Mouse (Mus musculus) ovary, postnatal 14 days (tissue): ENCODE data around the gene Wdr60.

Source experiments
- DNase-seq: peaks from one replicate; pipeline ENCODE4 v3.0.0; 2022; ENCODE audit warnings: low spot score

The Wdr60 gene

DNA sequence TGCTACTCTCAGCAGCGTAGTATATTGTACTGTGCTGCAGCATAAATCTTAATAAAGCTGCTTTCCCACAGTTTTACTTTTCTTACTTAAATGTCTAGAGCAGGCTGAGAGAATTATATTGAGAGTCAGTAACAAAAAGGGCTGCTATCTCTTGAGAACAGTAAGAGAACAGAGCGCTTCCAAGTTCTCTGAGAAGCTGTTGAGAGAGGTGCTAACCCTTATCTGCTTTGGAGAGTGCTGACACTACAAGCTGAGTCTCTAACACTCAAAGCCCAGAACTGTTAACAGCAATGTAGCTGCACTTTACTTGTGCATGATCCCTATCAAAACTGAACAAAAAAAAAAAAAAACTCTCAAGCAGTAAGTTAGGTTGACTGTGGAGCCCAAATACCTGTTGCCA lies 2.5 kb upstream of the Wdr60 start:
- no peak for DNase-seq

DNA sequence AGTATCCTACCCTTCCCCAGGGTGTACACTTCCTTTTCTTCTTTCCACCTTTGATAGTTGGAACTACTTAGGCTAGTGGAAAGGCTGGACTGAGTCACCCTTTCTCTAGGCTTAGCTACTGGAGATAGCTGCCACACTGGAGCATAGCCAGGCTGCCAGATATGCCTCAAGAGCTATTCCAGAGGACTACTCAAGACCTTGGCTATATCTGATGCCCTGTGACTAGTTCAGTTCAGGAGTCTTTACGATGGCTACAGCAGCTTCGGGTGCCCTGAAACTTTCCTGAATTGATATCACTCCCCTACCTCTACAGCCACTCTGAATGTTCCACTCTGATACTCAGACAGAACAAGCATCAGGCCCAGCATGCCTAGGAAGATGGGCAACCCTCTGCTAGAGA lies 1.9 kb upstream of the Wdr60 start:
- no peak for DNase-seq

DNA sequence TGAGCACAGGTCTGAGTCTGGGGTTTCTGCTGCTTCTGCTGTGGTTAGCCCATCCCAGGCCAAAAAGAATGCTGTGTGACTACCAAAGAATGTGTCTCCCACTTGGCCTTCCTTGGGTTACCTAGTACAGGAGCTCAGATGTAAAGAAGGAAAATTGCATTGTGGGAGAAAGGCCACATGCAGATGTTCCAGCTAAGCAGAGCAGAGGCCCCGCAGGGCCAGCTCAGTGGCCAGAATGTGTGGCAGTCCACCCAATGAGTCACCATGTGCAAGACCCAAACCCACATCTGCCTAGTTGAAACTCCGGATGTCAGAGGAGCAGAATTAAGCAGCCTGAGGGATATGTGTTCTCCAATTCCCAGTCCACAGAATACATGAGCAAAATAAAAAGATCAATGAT lies 4.5 kb downstream of the Wdr60 start:
- no peak for DNase-seq

DNA sequence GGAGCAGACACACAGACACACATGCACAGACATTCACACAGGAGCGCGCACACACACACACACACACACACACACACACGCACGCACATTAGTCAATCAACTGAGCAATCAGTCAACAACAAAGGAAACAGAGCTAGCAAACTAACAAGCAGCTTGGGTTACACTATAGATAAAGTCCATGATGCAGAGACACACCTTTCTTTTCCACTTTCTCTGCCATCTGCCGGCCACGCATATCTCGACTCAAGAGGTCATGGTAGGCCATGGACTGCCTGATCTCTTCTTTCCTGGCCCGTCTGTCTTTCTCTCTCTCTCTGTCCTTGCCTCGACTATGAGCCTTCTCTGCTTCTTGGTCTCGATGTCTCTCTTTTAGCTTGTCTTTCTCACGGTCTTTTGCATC lies 7.2 kb downstream of the Wdr60 start:
- DNase-seq: no peak

DNA sequence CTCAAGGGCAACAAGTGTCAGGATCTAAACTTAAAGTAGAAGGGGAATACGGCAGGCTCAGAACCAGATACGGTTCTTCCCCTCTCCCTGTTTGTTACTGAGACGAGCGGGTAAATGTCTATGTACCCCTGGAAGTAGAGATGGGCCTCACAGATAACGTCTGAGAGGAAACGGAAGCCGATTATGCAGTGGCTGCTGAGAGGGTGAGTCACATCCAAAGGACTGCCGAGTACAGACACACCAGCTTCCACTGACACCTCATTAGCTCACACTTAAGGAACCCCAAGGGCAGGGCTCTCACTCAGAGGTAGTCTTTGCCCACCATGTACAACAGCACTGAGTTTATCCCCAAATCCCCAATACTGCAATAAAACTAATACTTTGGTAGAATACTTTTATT lies 8.2 kb downstream of the Wdr60 start:
- no peak for DNase-seq

DNA sequence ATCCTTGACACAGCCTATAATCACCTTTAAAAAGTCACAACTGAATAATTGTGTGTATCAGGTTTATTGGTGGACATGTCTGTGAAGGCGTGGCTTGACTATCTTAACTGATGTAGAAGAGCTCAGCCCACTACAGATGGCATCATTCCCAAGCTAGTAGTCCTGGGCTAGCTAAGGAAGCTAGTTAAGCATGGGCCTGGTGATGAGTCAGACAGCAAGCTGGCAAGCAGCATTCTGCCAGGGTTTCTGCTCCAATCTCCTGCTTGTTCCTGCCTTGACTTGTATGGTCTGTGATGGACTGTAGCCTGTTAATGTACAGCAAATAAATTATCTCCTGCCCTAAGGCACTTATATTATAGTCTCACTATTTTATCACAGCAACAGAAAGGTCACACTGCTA lies 18.2 kb downstream of the Wdr60 start:
- no peak for DNase-seq

DNA sequence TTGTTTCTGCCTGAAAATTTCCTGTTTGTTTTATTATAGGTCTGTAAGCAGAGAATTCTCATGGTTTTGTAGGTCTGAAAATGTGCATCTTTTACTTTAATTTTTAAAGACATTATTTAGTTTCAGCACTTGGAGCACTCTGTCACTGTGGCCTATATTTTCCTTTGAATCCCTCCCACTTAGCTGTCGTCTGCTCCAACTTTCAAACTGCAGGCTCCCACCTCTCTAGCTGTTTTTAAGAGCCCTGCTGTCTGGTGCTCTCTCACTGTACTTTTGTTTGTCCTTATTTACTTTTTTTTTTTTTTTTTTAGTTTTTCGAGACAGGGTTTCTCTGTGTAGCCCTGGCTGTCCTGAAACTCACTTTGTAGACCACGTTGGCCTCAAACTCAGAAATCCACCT lies 24.0 kb downstream of the Wdr60 start:
- DNase-seq: no peak

DNA sequence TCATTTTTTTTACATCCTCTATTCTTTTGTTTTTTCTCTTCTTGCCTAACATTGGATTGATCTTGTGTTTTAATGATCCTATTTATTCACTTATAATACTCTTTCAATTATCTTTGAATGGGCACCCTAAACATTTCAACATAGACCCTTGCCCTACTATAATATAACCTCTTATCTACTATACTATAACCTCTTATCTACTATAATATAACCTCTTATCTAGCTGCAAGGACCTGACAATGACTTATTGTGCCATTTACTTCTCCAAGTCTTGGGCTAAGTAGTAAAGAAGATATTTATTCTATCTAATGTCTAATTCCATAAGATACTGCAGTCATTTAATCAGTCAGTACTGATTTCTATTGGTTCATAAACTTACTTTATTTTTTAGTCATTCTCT lies 24.5 kb downstream of the Wdr60 start:
- DNase-seq: no peak

DNA sequence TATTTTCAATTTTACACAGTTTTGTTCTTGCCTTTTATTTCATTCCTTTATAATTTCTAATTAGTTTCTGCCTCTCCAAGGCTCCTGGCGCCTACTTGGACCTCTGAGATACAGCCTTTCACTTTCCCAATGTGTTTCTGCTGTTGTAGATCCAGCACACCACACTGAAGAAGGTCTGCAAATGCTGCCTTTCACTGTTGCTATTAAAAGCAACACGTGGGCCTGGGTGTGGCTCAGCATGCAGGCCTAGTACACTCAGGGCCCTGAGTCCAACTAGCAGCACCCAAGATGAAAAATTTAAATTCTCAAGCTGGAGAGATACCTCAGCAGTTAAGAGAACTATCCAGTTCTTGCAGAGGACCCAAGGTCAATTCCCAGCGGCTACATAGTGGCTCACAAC lies 26.2 kb downstream of the Wdr60 start:
- no peak for DNase-seq

DNA sequence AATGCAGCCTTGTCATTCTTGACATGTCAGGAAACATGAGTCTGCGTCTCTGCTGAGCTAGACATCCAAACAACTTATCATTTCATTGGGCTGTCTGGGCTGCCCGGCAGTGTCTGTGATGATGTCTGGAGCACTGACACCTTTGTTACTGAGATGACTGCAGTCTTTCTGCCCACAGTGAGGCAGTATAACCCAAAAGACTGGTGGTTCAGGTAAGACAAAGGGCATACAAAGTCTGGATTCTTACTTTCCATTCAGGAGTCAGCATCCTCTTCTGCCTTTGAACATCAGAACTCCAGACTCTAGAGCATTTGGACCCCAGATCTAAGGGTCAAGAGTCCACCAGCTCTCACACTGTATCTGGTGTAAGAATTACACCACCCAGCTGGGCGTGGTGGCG lies 27.5 kb downstream of the Wdr60 start:
- no peak for DNase-seq

DNA sequence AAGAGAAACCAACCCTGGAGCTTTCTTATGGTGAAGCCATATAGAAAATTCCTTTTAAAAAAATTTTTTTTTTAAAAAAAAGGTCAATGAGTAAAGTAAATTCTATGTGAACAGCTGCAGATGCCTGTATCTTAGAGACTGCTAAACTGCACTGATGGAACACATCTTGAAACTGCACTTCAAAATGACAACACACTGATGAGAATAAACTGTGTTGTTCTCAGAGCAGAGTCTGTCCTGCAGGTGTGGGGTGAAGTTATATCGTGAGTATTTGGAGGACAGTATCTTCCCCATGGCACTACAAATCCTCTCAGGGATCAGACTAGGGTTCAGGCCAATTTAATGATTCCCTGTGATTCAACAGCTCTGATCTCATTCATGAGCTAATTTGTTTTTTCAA lies 30.8 kb downstream of the Wdr60 start:
- DNase-seq: no peak

DNA sequence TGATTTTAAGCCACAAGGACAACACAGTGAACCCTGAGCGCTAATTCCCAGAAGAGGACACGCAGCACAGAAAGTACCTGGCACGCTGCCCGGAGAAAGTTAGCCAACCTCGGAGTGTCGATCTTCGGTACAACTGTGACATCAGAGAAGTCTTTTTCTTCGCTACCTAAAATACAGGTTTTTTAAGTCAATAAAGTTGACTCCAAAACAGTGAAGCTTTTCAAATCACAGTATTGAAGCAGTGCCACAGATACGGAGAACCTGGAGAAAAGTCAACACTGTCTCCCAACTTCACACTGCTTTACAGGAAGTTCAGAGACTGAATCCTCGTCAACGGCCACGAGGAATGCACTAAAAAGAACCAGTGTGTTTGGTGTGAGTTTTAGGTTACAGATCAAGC lies 31.2 kb downstream of the Wdr60 start:
- peak; percentile 50 for DNase-seq

DNA sequence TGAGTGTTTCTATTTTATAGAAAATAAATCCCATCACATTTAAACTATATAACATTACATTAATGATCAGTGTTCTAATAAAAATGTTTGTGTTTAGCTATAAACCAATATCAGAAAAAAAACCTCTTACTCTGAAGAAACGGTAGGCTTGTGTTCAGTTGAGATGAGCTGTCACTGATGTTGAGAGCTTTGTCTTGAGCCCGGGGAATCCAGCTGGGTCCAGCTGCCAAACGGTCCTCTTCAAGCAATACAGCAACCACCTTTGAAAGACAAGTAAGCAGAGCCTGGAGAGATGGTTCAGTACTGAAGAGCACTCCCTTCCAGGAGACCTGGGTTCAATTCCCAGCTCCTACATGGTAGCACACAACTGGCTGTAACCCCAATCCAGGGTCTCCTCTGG lies 33.4 kb downstream of the Wdr60 start:
- no peak for DNase-seq

DNA sequence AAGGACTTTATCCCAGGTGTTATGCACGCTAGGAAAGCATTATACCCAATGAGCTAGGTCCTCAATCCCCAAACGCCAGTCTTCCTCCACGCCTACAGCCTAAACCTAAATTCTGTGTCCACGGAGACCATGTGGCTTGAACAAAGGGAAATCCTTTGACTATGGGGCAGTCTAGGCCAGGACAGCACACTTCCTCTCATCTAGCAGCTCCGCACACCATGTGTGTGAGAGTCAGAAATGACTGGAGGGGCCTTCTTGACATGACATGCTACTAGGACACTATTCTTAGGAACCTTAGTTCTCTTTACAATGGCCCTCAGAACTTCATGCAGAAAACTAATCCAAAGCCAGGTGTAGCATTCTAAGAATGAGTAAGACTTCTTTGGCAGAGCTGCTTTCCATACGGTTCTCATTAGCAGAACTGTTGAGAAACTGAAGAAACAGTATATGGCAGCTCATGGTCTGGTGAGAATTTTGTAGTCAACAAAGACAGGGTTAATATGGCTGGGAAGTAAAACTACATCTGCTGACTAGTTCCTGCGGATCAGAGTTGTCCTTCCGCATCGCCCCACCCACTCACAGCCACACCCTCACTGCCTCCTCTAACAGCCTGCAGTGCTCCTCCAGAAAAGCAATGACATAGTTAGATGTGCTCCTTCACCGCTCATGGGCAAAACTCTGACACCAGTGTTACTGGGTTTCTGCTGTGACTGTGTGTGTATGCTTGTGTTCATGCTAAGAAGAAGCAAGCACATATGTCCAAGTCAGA lies 36.3 kb downstream of the Wdr60 start:
- DNase-seq: no peak

DNA sequence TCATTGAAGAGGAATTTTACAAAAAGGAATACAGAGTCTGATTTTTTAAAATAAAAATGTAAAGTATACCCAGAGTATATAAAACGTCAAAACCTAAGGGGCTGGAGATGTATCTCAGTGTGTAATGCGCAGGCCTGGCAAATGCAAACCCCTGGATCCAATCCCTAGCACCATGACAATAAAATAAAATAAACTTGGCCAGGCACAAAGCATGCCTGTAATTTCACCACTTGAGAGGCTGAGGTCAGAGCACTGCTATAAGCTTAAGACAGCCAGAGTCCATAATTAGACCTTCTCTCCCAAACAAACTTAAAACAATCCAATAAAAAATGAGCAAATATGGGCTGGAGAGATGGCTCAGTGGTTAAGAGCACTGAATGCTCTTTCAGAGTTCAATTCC lies 39.7 kb downstream of the Wdr60 start:
- DNase-seq: no peak

DNA sequence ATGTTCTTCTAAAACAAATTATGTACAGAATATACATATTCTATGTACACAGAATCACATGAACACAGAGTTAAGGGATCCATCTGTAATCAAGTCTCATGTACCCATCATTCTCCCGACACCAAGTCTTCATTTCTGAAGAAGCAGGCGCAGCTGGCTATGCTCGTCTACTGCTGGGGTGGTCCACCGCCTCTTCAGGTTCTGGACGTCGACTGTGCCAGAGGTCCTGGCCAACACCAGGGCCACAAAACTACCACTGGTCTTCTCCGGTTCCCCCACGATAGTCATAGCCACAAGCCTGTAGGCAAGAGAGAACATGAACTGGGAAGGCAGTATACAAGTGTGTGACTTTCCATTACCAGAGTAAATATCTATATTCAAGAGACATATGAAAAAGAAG lies 55.3 kb downstream of the Wdr60 start:
- DNase-seq: no peak

DNA sequence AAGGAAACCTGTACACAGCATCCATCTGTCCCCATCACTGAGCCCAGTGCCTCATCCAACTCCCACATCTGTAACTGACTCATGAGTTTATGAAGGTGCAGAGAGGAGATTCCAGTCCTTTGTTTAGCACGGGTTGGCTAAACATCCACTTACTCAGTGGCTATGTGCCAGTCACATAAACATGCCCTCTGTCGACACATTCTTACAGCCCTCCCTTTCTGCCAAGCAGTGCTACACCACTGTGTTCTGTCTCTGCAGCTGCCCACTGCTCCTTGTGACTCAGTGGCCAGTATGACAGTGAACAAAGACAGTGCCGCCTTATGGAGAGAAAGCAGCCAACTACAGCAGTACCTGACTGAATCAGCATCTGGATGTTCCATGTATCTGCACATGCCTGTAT lies 57.1 kb downstream of the Wdr60 start:
- no peak for DNase-seq

DNA sequence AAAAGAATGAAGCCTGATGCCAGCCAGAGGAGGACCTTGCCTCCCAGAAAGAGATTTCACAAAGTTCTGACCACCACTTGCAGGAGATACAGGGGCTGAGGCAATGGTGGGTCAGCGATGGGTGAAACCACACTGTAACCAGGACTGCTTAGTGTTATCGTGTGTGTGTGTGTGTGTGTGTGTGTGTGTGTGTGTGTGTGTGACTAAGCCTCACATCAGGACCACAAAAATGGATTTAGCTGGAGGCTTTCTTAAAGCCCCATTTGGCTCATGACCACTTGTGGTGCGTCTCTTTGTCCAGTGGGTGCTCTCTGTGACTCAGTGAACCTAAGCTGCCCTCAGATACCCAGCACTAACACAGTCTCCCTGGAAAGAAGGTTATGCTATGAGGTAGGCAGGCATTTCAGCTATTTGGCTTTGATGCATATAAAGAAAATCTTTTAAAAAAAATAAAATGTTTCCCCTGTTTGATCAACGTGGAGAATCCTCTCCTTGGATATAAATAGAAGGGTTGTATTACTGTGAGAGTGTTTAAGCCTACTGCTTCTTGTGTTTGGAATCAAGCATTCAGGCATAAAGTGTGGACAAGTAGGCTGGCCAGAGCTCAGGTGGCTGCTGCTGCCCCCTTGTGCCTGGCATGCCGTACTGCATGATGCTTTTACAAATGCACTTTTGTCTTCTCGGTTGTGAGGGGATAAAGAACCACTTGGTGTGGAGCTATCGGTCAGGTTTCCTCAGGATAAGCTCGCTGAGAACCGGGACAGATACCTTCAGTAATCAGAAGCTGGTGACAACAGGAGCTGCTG lies 60.4 kb downstream of the Wdr60 start:
- DNase-seq: peak; percentile 47

DNA sequence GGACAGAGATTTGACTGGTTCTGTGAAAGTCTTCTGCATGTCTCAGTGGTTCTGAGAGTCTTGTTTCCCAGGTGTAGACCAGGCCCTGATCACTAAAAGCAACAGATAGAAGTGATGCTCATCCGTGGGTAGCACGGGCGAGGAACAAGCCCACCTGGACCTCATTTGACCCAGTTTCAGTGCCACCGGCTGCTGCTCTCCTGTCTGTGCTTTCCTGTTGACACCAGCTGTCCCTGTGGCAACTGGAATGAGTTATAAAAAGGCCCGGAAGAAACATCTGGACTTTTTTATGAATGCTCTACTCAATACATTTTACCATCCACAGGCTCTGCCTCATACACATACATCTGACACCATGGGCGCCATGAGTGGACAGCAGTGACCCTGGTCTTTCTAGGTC lies 64.0 kb downstream of the Wdr60 start:
- no peak for DNase-seq

DNA sequence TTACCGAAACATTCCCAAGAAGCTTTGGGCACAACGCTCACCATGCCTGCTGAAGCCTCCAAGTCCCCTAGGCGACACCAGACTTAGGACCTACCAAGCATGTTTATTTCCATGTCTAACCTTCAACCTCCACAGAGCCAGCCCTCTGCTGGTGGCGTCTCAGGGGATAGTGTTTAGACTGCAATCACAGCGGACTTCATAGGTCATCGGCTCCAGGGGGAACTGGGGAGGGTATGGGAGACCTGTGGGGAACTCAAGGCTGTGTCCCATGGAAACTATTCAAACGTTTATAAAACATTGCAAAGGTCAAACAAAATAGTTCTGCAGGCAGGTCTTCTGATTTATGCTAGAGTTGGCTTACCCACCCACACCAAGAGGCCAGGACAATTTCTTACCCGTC lies 66.6 kb downstream of the Wdr60 start:
- DNase-seq: no peak

DNA sequence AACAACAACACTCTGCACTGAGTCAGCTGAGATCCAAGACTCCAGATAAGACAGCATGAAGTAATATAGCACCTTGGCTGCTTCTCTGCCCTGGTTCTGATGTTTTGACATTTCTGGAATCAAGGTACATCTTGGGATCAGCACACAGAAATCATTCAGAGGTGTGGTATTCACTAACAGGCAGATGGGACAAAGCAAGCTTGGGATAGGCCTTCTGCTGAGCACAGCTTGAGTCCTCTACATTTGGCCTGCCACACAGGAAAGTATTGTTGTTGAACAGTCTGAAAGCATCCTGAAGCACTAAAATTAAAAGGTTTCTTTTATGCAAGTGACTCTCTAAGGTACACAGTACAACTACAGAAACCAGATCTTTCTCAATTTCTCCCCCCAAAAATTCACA lies 68.2 kb downstream of the Wdr60 start:
- no peak for DNase-seq

DNA sequence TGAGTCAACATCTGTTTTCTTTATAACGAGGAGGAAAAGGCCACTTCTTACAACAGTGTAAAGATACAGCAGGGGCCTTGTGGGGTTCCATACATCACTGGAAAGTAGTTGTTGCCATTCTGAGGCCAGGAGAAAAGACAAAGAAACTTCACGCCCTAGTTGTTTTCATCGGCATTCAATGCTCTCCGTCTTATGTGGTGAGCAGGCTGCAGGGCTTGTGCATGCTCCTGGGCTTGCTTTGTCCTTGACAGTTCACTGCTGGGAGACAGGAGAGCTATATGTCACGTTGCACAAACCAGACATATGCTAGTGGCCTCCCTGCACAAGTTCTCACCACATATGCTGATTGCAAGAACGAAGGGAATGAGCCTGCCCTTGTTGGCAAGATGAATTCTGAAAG lies 68.9 kb downstream of the Wdr60 start:
- no peak for DNase-seq

DNA sequence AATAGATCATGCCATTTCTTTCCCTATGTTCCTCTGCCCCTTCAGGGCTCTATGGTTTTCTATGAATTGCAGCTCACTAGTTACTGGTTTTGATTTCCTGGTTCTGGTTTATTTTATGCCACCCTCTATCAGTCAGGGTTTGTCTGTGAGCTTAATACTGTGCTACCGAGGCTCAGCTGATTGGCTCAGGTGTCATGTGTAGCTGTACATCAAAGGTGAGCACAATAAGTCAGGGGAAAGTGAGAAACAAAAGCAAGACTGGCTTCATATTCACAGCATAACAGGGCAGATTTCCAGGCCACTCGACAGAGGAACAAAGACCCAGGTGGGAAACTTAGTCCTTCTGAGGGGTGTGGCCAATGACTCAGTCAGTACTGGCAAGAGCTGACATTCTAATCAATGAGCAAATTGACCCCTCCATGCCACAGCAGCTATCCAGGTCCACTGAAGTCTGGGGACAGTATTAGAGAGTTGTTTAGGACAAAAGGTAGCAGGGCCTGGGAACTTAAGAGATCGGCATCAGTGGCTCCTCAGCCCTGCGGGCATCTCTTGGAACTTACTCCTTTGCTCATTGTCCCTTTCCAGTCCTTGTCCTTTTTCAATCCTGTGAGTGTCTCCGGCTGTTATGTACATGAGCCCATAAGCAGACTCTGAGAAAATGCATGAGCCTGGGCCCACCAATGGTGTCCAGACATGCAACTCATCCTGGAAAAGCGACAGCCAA lies 79.4 kb downstream of the Wdr60 start:
- no peak for DNase-seq
